Mouse (Mus musculus) ovary, postnatal 36 days (tissue): ENCODE data around the gene Kdm8.

Source experiments
- DNase-seq: peaks from one replicate; pipeline ENCODE4 v3.0.0; 2022; ENCODE audit warnings: low spot score, mixed read lengths

The Kdm8 gene

DNA sequence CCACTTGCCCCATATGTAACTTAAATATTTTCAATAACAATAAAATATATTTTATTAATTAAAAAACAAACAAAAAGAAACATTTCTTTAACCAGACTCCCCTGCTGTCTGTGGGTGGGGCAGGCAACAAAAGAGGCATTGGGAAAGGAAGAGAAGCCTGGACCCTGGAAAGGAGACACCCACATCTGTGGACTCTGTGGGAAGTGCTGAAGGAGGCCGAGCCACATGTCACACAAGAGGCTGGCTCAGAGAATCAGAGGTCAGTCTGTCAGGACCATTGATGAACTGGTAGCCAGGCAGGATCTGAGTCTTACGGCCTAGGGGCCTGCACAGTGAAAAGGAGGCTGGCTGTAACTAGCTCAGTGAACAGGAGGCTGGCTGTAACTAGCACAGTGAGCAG, 17.7 kb downstream of the Kdm8 start:
- DNase-seq, result no peak

GRCm38 (mm10) chr7:125469937-125470336, 25.5 kb downstream of the Kdm8 start:
- DNase-seq, result peak; percentile 69

DNA sequence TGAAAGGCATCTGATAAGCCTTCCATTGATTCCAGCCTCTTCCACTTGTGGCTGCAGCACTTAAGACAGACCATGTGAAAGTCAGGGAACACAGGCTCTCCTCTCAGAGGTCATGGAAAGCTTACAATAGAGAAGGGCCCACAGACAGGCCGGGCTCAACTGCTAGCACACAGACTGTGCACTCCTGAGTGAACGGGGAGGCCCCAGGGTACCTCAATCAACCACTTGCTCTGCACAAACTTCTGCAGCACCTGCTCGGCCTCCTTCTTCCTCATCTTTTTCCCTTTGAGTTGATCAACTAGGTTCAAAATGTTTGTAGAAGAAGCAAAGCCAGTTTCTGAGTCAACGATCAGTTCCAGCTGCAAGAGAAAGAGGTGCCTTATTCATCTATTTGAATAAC, 26.4 kb downstream of the Kdm8 start:
- DNase-seq, result no peak

GRCm38 (mm10) chr7:125471991-125472741, 27.7 kb downstream of the Kdm8 start:
- peak; percentile 71 for DNase-seq

GRCm38 (mm10) chr7:125474535-125474934, 30.1 kb downstream of the Kdm8 start:
- DNase-seq, result no peak

GRCm38 (mm10) chr7:125475601-125476251, 31.2 kb downstream of the Kdm8 start:
- no peak for DNase-seq

DNA sequence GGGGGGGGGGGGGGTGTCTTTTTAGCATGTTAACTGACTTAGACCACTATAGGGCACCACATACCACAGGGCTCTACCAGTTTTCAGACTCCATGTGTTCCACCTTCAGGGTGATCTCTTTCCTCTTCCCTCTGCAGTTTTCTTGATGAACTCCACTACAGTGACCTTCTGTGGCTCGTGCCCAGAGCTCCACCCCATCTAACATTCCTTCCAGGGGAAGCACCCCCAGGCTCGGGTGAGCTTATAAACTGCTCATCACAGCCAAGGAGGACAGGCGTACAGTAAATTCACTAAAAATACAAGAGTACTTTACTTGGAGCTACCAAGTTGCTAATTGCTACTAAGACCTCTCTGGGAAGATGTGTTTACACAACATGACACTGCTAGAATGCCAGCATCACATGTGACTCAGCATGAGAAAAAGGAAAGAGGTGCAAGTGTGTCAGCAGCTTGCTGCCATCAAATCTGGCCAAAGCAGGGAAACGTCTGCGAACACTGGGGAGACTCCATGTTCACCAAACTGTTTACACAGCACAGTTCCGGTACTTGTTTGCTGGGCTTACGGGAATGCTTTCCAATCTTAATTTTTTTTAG, 34.0 kb downstream of the Kdm8 start:
- peak; percentile 24 for DNase-seq

GRCm38 (mm10) chr7:125480518-125480917, 36.0 kb downstream of the Kdm8 start:
- DNase-seq, result no peak

DNA sequence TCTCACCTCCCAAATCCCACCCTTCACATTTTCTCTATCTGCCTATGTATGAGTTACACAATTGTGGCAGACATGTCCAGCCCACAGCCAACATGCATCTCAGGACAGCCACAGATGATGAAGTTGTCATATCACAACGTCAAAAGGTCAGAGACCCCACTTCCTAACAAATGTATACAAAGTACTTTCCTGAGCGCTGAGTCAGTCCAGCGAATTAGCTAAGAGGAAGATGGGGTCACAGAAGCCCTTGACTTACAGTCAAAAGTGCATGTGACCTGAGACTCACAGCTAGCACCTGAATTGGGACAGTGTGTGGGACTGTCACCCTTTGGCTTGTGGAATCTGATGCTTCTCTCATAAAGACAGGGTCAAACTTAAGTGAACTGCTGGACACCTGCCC, 37.9 kb downstream of the Kdm8 start:
- no peak for DNase-seq

GRCm38 (mm10) chr7:125482886-125483285, 38.4 kb downstream of the Kdm8 start:
- DNase-seq, result no peak

DNA sequence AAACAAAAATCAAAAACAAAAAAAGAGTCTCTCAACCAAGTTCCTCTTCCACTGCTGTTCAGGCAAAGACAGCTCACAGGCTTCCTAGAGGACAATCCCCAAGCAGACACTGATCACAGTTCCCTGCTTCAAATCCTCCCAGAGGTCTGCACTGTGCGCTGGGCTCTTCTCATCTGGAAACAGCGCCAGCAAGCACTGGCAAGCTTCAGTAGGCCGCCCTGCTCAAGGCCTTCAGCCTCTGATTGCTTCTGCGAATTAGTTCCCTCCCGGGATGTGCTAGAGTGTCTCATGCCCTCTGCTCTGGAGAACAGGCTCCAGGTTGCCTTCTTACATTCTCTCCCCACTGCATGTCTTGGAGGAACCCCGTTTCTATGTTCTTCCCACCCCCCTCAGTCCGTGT, 40.3 kb downstream of the Kdm8 start:
- no peak for DNase-seq

DNA sequence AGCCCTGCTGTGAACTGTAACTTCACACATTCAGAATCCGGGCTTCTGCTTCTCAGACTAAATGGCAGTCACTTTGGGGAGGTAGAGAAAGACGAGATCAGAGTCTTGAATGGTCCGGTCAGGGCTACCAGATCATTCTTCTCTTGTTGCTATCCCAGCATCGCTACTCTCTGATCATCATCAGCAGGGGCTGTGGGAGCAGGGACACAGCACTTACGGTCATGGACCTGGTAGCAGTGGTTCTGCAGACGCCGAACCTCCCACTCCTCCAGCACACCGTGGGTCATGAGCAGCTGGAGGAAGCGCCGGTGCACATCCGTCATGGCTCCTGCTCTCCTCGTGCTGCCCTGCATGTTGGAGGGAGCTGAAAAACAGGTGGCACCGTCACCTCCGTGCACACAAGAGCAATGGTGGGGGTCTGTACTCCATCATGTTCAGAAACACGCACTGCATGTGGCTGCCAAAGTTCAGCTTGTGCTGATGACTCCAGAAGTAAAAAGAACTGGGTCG, 41.7 kb downstream of the Kdm8 start:
- DNase-seq, result no peak

DNA sequence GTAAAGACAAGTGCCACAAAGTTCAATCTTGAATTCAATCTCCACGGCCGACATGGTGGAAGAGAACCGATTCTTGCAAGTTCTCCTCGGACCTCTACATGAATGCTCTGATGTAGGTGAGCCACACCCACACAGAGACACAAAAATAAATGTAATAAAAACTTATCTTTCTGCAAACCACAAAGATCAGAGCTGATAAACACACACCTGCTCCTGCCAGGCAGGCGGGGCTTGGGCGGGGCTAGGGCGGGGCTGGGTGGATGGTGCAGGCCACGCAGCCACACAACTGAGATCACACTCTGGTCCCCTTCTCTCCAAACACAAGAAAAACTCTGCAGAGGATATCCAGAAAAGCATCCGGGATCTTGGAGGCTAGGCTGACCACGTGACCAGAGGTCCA, 42.6 kb downstream of the Kdm8 start:
- DNase-seq, result no peak

DNA sequence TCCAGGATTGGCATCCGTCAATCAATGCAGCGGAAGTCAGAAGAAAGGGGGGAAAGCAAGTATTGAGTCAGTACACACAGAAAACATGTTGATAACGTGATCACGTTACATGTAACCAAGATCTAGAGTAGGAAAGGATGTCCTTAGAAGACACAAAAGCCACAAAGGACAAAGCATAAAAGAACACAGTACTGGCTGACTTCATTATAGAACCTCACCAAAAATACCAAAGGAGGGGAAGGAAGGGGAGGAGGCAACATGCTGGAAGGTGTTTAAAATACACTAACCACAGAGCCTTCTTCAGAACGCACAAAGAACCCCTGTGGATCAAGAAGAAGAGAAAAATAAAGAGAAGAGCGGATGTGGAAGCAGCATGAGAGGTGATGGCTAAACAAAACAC, 44.2 kb downstream of the Kdm8 start:
- no peak for DNase-seq

DNA sequence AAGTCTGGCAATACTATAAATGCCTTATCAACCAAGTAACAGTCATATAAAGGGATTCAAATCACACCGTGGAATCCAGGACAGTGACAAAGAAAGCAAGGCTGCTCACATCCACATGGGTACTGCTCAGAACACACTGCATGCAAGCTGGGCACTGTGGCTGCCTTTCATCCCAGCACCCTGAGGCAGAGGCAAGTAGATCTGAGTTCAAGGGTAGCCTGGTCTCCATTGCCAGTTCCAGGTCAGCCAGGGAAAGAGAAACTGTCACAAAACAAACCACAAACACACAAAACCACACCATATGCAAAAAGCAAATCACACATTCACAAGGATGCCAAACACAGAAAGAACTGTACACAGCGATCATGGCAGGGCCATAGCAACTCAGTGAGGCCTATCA, 45.2 kb downstream of the Kdm8 start:
- DNase-seq, result no peak

DNA sequence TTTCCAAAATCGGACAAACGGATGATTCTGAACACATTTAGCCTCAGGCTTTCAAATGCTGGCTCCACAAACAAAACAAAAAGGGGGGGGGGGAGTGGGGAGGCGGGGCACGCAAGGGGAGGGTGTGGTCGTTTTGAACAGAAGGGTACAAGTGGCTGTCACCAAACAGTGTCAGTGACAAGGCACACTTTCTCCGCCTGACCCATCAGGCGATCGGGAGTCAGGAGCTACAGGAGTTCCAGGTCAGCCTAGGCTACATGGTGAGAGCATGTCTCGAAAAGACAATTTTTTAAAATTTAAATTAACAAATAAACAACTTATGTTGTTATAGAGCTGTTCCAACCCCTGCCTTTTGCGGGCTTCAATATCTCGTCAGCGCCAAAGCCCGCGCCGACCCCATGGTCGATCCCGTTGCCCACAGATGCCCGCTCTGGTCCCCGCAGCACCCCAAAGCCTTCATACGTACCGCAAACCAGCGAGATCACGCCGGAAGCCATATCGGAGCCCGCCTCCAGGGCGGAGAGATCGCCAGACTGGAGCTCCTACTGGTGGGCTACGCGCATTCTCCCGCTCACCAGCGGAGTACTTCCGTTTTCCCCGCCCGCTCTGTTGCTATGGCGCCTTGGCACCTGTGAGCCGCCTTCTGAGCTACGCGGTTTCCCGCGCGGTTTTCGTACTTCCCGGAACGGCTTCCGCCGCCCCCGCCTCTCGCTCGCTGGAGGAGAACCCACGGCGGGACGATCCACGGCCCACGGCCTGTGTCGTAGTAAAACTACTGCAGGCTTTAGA, 46.7 kb downstream of the Kdm8 start, which contains the start of gene Nsmce1:
Gene Nsmce1, minus strand, starts transcription at position 650 of the 789 bp plus-strand sequence.
- DNase-seq, result peak; percentile 93

- no peak for DNase-seq
Measured at GRCm38 (mm10) chr7:125491760-125492159, 47.3 kb downstream of the Kdm8 start.

DNA sequence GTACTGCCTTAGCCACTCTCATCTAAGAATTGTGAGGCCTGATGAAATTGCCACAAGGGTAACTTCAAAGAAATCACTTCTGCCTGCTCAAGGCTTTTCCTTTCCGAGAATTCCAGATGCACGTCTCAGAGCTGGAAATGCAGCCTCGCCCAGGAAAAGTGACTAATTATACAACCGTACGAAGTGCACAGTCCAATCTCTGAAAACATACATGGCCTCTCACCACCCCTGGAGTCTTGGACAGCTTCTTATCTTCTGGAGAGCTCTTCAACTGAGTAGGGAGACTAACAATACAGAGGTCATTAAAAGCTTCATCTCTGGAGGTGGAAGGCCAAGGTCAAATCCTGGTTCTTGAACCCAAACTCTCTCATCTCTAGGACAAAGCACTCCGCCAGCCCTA, 48.1 kb downstream of the Kdm8 start:
- no peak for DNase-seq

- DNase-seq, result no peak
Measured at GRCm38 (mm10) chr7:125495864-125496440, 51.5 kb downstream of the Kdm8 start.

- DNase-seq, result no peak
Measured at GRCm38 (mm10) chr7:125499927-125500868, 55.7 kb downstream of the Kdm8 start.

DNA sequence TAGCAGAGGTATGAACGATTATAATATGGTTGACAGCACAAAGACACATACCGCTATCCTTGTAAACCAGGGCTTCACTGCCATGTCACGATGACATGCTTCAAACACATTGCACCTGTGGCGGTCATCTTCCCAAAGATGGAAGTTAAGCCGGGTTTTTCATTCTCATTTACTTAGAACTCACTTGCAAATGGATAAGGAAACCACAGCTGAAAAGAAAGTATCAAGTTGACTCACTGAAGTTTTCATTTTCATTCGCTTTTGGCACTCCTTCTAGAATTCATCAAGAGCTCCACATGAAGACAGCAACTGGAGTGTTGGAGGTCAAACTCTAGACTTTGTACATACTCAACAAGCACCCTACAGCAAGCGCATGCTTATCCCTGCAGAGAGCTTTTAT, 56.4 kb downstream of the Kdm8 start:
- no peak for DNase-seq
